Mouse (Mus musculus) midbrain, embryonic 16.5 days (tissue): ENCODE measurements around the gene Rnf2. TPM values are rescaled to one million over a fixed set of nuclear protein-coding genes. Genes with fewer than 3 reads are reported as not detected.

Experiments used
- ATAC-seq: fragments of 200-750 bp; cut with Nextera tagmentation; 2 replicates; pipeline ENCODE4 v1.8.0; 2017; ENCODE audit warnings: moderate TSS enrichment
- H3K27ac ChIP-seq: fragments of 300-500 bp; sonication (generic); 2 replicates; pipeline ENCODE4 v1.5.1; 2014; ENCODE audit warnings: mild to moderate bottlenecking, low read length, mixed read lengths
- H3K27me3 ChIP-seq: fragments of 300-500 bp; sonication (generic); 2 replicates; pipeline ENCODE4 v1.6.1; 2014; ENCODE audit warnings: low read depth, low read length, mixed read lengths; ENCODE audit not compliant: control insufficient read depth, insufficient read depth
- H3K36me3 ChIP-seq: fragments of 300-500 bp; sonication (generic); 2 replicates; pipeline ENCODE4 v1.6.1; 2014; ENCODE audit warnings: mild to moderate bottlenecking, low read length, moderate library complexity, mixed read lengths; ENCODE audit not compliant: control insufficient read depth, insufficient read depth
- H3K4me1 ChIP-seq: fragments of 300-500 bp; sonication (generic); 2 replicates; pipeline ENCODE4 v1.6.1; 2014; ENCODE audit warnings: mild to moderate bottlenecking, low read length, mixed read lengths; ENCODE audit not compliant: control insufficient read depth, insufficient read depth
- H3K4me2 ChIP-seq: fragments of 300-500 bp; sonication (generic); 2 replicates; pipeline ENCODE4 v1.6.1; 2014; ENCODE audit warnings: mild to moderate bottlenecking, low read length, mixed read lengths
- H3K4me3 ChIP-seq: fragments of 300-500 bp; sonication (generic); 2 replicates; pipeline ENCODE4 v1.5.1; 2014; ENCODE audit warnings: low read depth, mild to moderate bottlenecking, low read length, moderate library complexity, mixed read lengths
- H3K9ac ChIP-seq: fragments of 300-500 bp; sonication (generic); 2 replicates; pipeline ENCODE4 v1.6.1; 2014; ENCODE audit warnings: low read depth, low read length, mixed read lengths
- H3K9me3 ChIP-seq: fragments of 300-500 bp; sonication (generic); replicated peaks from 2 replicates; pipeline ENCODE4 v1.6.1; 2014; ENCODE audit warnings: mild to moderate bottlenecking, low read length, mixed read lengths; ENCODE audit not compliant: control insufficient read depth, poor library complexity, severe bottlenecking
- WGBS: fragments of 180-500 bp; shearing (Covaris S2); extraction: QIAGEN DNeasy Blood & Tissue Kit; methylation state at CpG from one replicate; pipeline ENCODE4 v1.1.7; 2014; 5-methylcytosine and 5-hydroxymethylcytosine counted together
- polyA plus RNA-seq: library from polyadenylated mRNA; unstranded; fragments of >200 nt; fragmentation: Nextera tagmentation; extraction: Ambion mirVana; gene quantifications from 2 replicates; pipeline ENCODE4 v1.2.1, GENCODE M21; 2015

Gene Rnf2
- polyA plus RNA-seq, 1 experiment from 2014 or later: 106 TPM

- WGBS: 66% methylated on average over 4 of the region's 4 CpGs
- H3K36me3 ChIP-seq: peaks cover 7% of the 10 kb centered on the region
- H3K4me2 ChIP-seq: no peak overlapping the region
- H3K9me3 ChIP-seq: no peaks in the 10 kb centered on the region
- H3K27ac ChIP-seq: no peak overlapping the region
- H3K27me3 ChIP-seq: no peaks in the 10 kb centered on the region
- no peak overlapping the region for H3K9ac ChIP-seq
- no peaks in the 10 kb centered on the region for H3K4me1 ChIP-seq
- H3K4me3 ChIP-seq: no peak overlapping the region
- ATAC-seq: no peak
Observed at GRCm38 (mm10) chr1:151464914-151465313, 35.8 kb downstream of the Rnf2 start.

- ATAC-seq: no peak
- Histone ChIP-seq H3K27ac (no peak overlapping the region), H3K4me2 (no peak overlapping the region), H3K36me3 (peaks cover 16% of the 10 kb centered on the region), H3K9me3 (no peaks in the 10 kb centered on the region), H3K4me3 (no peak overlapping the region), H3K4me1 (no peaks in the 10 kb centered on the region), H3K27me3 (no peaks in the 10 kb centered on the region), H3K9ac (no peak overlapping the region)
- 76% methylated on average over 9 of the region's 9 CpGs for WGBS
Observed at GRCm38 (mm10) chr1:151461265-151461664, 39.5 kb downstream of the Rnf2 start.

- WGBS: 92% methylated on average over 5 of the region's 5 CpGs
- Histone ChIP-seq H3K4me3 (no peak overlapping the region), H3K27me3 (no peaks in the 10 kb centered on the region), H3K9ac (no peak overlapping the region), H3K4me1 (no peaks in the 10 kb centered on the region), H3K4me2 (no peak overlapping the region), H3K9me3 (no peaks in the 10 kb centered on the region), H3K27ac (no peak overlapping the region), H3K36me3 (peaks cover 32% of the 10 kb centered on the region)
- ATAC-seq: no peak
Observed at GRCm38 (mm10) chr1:151457087-151457486, 43.7 kb downstream of the Rnf2 start.

- no peak overlapping the region for H3K4me3 ChIP-seq
- H3K4me2 ChIP-seq: no peak overlapping the region
- H3K9me3 ChIP-seq: no peaks in the 10 kb centered on the region
- no peak overlapping the region for H3K9ac ChIP-seq
- WGBS: 98% methylated on average over 11 of the region's 11 CpGs
- H3K27ac ChIP-seq: no peak overlapping the region
- peaks cover 34% of the 10 kb centered on the region for H3K36me3 ChIP-seq
- ATAC-seq: no peak
- H3K27me3 ChIP-seq: no peaks in the 10 kb centered on the region
- no peaks in the 10 kb centered on the region for H3K4me1 ChIP-seq
Observed at GRCm38 (mm10) chr1:151451946-151452345, 48.8 kb downstream of the Rnf2 start.

DNA sequence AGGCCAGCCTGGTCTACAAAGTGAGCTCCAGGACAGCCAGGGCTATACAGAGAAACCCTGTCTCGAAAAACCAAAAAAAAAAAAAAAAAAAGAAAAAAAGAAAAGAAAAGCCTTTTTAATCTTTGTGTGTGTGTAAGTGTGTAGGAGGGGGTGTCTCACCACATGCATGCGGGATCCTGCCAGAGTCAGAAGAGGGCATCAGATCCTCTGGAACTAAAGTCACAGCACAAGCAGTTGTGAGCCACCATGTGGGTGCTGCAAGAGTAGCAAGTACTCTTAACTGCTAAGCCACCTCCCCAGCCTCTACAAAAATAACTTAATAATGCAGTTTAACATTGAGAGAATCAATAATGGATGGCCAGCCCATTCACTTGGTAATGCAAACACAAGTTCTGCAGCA lies 49.9 kb downstream of the Rnf2 start:
- no peaks in the 10 kb centered on the region for H3K27me3 ChIP-seq
- H3K36me3 ChIP-seq: peaks cover 36% of the 10 kb centered on the region
- no peaks in the 10 kb centered on the region for H3K9me3 ChIP-seq
- H3K4me3 ChIP-seq: no peak overlapping the region
- no peaks in the 10 kb centered on the region for H3K4me1 ChIP-seq
- ATAC-seq: no peak
- H3K27ac ChIP-seq: no peak overlapping the region
- WGBS: 100% methylated on average over 1 of the region's 2 CpGs
- no peak overlapping the region for H3K9ac ChIP-seq
- H3K4me2 ChIP-seq: no peak overlapping the region

DNA sequence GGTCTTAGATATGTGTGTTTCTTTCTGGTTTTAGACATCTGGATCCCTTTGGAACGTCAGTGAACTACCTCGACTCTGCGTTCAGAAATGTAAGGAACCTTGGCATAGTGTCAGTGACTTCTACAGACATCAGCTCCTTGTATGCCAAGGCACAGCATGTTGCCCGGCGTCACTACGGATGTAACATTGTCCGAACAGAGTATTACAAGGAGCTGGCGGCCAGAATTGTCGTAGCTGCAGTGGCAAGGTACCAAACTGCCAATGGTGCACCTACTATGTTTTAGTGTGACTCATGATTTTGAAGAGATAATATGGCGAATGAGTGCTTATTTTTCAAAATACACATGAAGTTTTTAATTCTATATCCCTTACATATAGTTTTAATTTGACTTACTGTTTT lies 50.9 kb downstream of the Rnf2 start:
- H3K9me3 ChIP-seq: no peaks in the 10 kb centered on the region
- no peaks in the 10 kb centered on the region for H3K4me1 ChIP-seq
- no peak overlapping the region for H3K27ac ChIP-seq
- H3K4me3 ChIP-seq: no peak overlapping the region
- no peak overlapping the region for H3K9ac ChIP-seq
- WGBS: 96% methylated on average over 10 of the region's 10 CpGs
- no peak for ATAC-seq
- H3K36me3 ChIP-seq: peaks cover 40% of the 10 kb centered on the region
- H3K27me3 ChIP-seq: no peaks in the 10 kb centered on the region
- H3K4me2 ChIP-seq: no peak overlapping the region

GRCm38 (mm10) chr1:151435431-151435830 lies 65.3 kb downstream of the Rnf2 start:
- peaks cover 27% of the 10 kb centered on the region for H3K36me3 ChIP-seq
- ATAC-seq: no peak
- H3K9ac ChIP-seq: no peak overlapping the region
- no peak overlapping the region for H3K4me3 ChIP-seq
- H3K4me2 ChIP-seq: no peak overlapping the region
- WGBS: 93% methylated on average over 6 of the region's 6 CpGs
- H3K9me3 ChIP-seq: no peaks in the 10 kb centered on the region
- no peaks in the 10 kb centered on the region for H3K27me3 ChIP-seq
- no peak overlapping the region for H3K27ac ChIP-seq
- H3K4me1 ChIP-seq: no peaks in the 10 kb centered on the region; the same call in 1 of the 2 replicates

DNA sequence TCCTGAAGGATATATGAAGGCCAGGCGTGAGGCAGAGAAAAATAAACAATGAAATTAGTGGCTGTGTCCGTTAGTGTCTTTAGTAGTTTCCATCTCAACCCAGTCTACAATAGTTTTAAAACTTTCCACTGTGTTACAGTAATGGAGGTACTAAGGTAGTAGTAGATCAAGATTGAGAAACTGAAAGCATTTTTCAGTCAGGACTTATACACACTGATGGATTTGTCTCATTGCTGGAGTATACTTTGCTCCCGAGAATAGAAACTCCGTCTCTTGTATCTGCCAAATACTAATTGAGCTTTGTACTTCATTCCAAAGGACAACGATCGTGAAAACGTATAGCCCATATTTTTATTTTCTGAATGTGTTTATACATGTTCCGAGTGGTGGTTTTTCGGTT lies 71.4 kb downstream of the Rnf2 start:
- no peaks in the 10 kb centered on the region for H3K27me3 ChIP-seq
- ATAC-seq: no peak
- 45% methylated on average over 9 of the region's 9 CpGs for WGBS
- H3K4me2 ChIP-seq: peak overlapping the region; percentile 77
- H3K4me3 ChIP-seq: peak overlapping the region; percentile 78
- peak overlapping the region; percentile 96 for H3K27ac ChIP-seq
- H3K36me3 ChIP-seq: no peaks in the 10 kb centered on the region
- H3K9ac ChIP-seq: peak overlapping the region; percentile 81
- no peaks in the 10 kb centered on the region for H3K9me3 ChIP-seq
- H3K4me1 ChIP-seq: peaks cover 17% of the 10 kb centered on the region

GRCm38 (mm10) chr1:151428263-151429221 lies 72.2 kb downstream of the Rnf2 start, which contains the start of the genes Swt1 and Trmt1l:
Swt1 (minus strand) TSS chr1:151428455.
Trmt1l (plus strand) TSS chr1:151428542.
- Histone ChIP-seq H3K4me3 (peak within 1 kb of the TSS; percentile 78), H3K27me3 (no peaks in the 10 kb centered on the region), H3K36me3 (no peaks in the 10 kb centered on the region), H3K4me1 (peaks cover 17% of the 10 kb centered on the region), H3K9ac (peak within 1 kb of the TSS; percentile 81), H3K4me2 (peak within 1 kb of the TSS; percentile 84), H3K27ac (peak within 1 kb of the TSS; percentile 96), H3K9me3 (no peaks in the 10 kb centered on the region)
- ATAC-seq: peak; percentile 100
- under 1% methylated on average over 74 of the region's 74 CpGs for WGBS
